Mouse (Mus musculus): ENCODE data around the gene Iqsec3.

The Iqsec3 gene

GRCm38 (mm10) chr6:121454549-121455494 lies 18.7 kb downstream of the Iqsec3 start:
- no peak for DNase-seq (ENCODE audit: low read depth, low spot score)

- no peak for DNase-seq (ENCODE audit: low read depth, low spot score)
These were observed 19.7 kb downstream of the Iqsec3 start for GRCm38 (mm10) chr6:121453776-121454175.

- no peak for DNase-seq (ENCODE audit: low read depth, low spot score)
These were observed 21.8 kb downstream of the Iqsec3 start for GRCm38 (mm10) chr6:121451703-121452102.

- no peak for DNase-seq (ENCODE audit: low read depth, low spot score)
These were observed 32.7 kb downstream of the Iqsec3 start for GRCm38 (mm10) chr6:121440696-121441220.

- DNase-seq (ENCODE audit: low read depth, low spot score): no peak
These were observed 48.6 kb downstream of the Iqsec3 start for GRCm38 (mm10) chr6:121424830-121425229.

- no peak for DNase-seq (ENCODE audit: low read depth, low spot score)
These were observed 49.1 kb downstream of the Iqsec3 start for GRCm38 (mm10) chr6:121424403-121424802.

- peak; percentile 44 for DNase-seq (ENCODE audit: low read depth, low spot score)
These were observed 60.8 kb downstream of the Iqsec3 start for GRCm38 (mm10) chr6:121412558-121413297.

- DNase-seq (ENCODE audit: low read depth, low spot score): no peak
These were observed 65.9 kb downstream of the Iqsec3 start for GRCm38 (mm10) chr6:121407571-121408011.

GRCm38 (mm10) chr6:121405311-121405710 lies 68.2 kb downstream of the Iqsec3 start:
- DNase-seq (ENCODE audit: low read depth, low spot score): no peak

GRCm38 (mm10) chr6:121402661-121403244 lies 70.7 kb downstream of the Iqsec3 start:
- DNase-seq (ENCODE audit: low read depth, low spot score): no peak

GRCm38 (mm10) chr6:121401826-121402660 lies 71.4 kb downstream of the Iqsec3 start:
- no peak for DNase-seq (ENCODE audit: low read depth, low spot score)

- DNase-seq (ENCODE audit: low read depth, low spot score): no peak
These were observed 72.3 kb downstream of the Iqsec3 start for GRCm38 (mm10) chr6:121401140-121401539.

- no peak for DNase-seq (ENCODE audit: low read depth, low spot score)
These were observed 80.7 kb downstream of the Iqsec3 start for GRCm38 (mm10) chr6:121392610-121393252.

- DNase-seq (ENCODE audit: low read depth, low spot score): no peak
These were observed 88.1 kb downstream of the Iqsec3 start for GRCm38 (mm10) chr6:121385397-121385796.

GRCm38 (mm10) chr6:121382071-121382470 lies 91.4 kb downstream of the Iqsec3 start:
- no peak for DNase-seq (ENCODE audit: low read depth, low spot score)

- no peak for DNase-seq (ENCODE audit: low read depth, low spot score)
These were observed 92.9 kb downstream of the Iqsec3 start for GRCm38 (mm10) chr6:121380576-121380975.

GRCm38 (mm10) chr6:121378256-121378655 lies 95.2 kb downstream of the Iqsec3 start:
- peak; percentile 25 for DNase-seq (ENCODE audit: low read depth, low spot score)

GRCm38 (mm10) chr6:121376159-121376558 lies 97.3 kb downstream of the Iqsec3 start:
- no peak for DNase-seq (ENCODE audit: low read depth, low spot score)

GRCm38 (mm10) chr6:121371197-121371980 lies 102.1 kb downstream of the Iqsec3 start:
- DNase-seq (ENCODE audit: low read depth, low spot score): no peak

- DNase-seq (ENCODE audit: low read depth, low spot score): no peak
These were observed 106.4 kb downstream of the Iqsec3 start for GRCm38 (mm10) chr6:121367099-121367498.

All from R1 (cell line).